Mouse (Mus musculus) stomach, embryonic 14.5 days (tissue): Measurements from ENCODE around the gene Zfp69. TPM values are rescaled to one million over a fixed set of nuclear protein-coding genes. Genes with fewer than 3 reads are reported as not detected.

Experiments used
- ATAC-seq: fragments of 200-750 bp; cut with Nextera tagmentation; 2 replicates; pipeline ENCODE4 v1.8.0; 2017; ENCODE audit warnings: low read depth, moderate TSS enrichment; ENCODE audit not compliant: insufficient number of reproducible peaks, insufficient read depth, low FRiP score
- H3K27ac ChIP-seq: fragments of 300-500 bp; sonication (generic); 2 replicates; pipeline ENCODE4 v1.5.1; 2014; ENCODE audit warnings: mild to moderate bottlenecking, low read length, moderate library complexity, mixed read lengths
- H3K27me3 ChIP-seq: fragments of 300-500 bp; sonication (generic); 2 replicates; pipeline ENCODE4 v1.6.1; 2014; ENCODE audit warnings: low read length, control low read depth, mixed read lengths; ENCODE audit not compliant: control insufficient read depth, insufficient read depth
- H3K36me3 ChIP-seq: fragments of 300-500 bp; sonication (generic); 2 replicates; pipeline ENCODE4 v1.6.1; 2014; ENCODE audit warnings: mild to moderate bottlenecking, control low read depth, low read length, moderate library complexity, mixed read lengths; ENCODE audit not compliant: control insufficient read depth, insufficient read depth
- H3K4me1 ChIP-seq: fragments of 300-500 bp; sonication (generic); 2 replicates; pipeline ENCODE4 v1.6.1; 2014; ENCODE audit warnings: low read length, control low read depth, mixed read lengths; ENCODE audit not compliant: control insufficient read depth, insufficient read depth
- H3K4me2 ChIP-seq: fragments of 300-500 bp; sonication (generic); replicated peaks from 2 replicates; pipeline ENCODE4 v1.6.1; 2014; ENCODE audit warnings: low read depth, low read length, control low read depth
- H3K4me3 ChIP-seq: fragments of 300-500 bp; sonication (generic); 2 replicates; pipeline ENCODE4 v1.5.1; 2014; ENCODE audit warnings: low read depth, low read length, control low read depth
- H3K9ac ChIP-seq: fragments of 300-500 bp; sonication (generic); replicated peaks from 2 replicates; pipeline ENCODE4 v1.6.1; 2014; ENCODE audit warnings: low read depth, mild to moderate bottlenecking, control low read depth, low read length, moderate library complexity, mixed read lengths
- H3K9me3 ChIP-seq: fragments of 300-500 bp; sonication (generic); 2 replicates; pipeline ENCODE4 v1.6.1; 2016; ENCODE audit warnings: low read depth, low read length, control low read depth; ENCODE audit not compliant: control insufficient read depth
- WGBS: fragments of 180-500 bp; shearing (Covaris S2); extraction: QIAGEN DNeasy Blood & Tissue Kit; methylation state at CpG from one replicate; pipeline ENCODE4 v1.1.7; 2014; 5-methylcytosine and 5-hydroxymethylcytosine counted together
- polyA plus RNA-seq: library from polyadenylated mRNA; unstranded; fragments of >200 nt; fragmentation: Nextera tagmentation; extraction: Ambion mirVana; gene quantifications from 2 replicates; pipeline ENCODE4 v1.2.1, GENCODE M21; 2014

Zfp69 gene
- polyA plus RNA-seq, 1 experiment from 2014 or later, result 6.5 TPM

DNA sequence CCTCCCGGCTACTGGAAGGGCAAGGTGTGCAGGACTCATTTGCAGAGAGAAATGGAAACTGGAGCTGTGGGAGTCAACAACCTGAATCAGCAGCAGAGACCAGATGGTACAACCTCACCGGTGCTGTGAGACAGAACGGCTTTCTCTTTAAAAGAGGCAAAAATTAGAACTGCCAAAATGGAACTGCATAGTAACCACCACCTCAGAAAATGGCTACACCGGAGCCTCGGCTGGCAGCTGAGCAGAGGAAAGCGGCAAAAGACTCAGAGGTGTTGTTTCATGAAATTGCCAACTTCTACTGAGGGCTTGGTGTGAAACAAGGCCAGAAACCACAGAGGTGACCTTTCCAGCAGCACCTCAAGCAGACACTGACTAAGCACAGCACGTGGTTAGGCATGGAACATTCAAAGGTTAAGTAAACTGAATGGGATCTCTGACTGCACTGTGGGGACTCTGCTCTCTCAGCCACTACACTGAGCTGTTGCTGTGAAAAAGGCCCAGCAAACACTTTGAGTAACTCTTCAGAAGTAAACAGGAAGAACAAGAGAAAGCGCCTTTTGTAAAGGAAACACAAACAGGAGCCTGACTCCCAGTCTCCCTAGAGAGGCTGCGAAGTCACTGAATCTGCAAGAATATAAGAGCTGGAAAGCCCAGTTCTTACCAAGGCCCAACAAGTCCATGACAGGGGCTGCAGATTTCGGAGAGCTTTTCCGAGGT, 23.4 kb upstream of the Zfp69 start:
- no peak overlapping the region for H3K4me2 ChIP-seq
- H3K9me3 ChIP-seq, result no peaks in the 10 kb centered on the region
- ATAC-seq, result no peak
- H3K4me1 ChIP-seq, result no peaks in the 10 kb centered on the region
- peaks cover 3% of the 10 kb centered on the region for H3K36me3 ChIP-seq
- no peak overlapping the region for H3K4me3 ChIP-seq
- H3K27ac ChIP-seq, result no peak overlapping the region
- 84% methylated on average over 11 of the region's 11 CpGs for WGBS
- no peak overlapping the region for H3K9ac ChIP-seq
- H3K27me3 ChIP-seq, result no peaks in the 10 kb centered on the region

DNA sequence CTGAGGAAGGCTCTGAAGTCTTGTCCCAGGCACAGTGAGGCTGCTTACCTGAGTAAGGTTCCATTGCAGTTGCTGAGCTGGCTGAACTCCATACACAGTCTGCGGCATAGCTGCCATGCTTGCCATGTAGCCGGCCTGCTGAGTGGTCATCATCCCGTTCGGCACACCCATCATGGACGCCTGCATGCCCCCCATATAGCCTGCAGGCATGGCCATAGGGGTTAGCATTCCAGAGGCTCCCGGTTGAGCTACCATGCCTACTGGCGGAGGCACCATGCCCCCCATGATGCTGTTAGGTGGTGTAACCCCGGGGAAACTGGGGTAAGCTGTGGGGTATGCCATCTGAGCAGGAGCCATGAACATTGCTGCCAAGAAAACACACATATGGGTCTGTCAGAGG, 20.3 kb upstream of the Zfp69 start:
- no peak overlapping the region for H3K4me3 ChIP-seq
- H3K27me3 ChIP-seq, result no peaks in the 10 kb centered on the region
- no peak overlapping the region for H3K9ac ChIP-seq
- WGBS, result 89% methylated on average over 8 of the region's 8 CpGs
- H3K36me3 ChIP-seq, result peaks cover 3% of the 10 kb centered on the region
- H3K27ac ChIP-seq, result no peak overlapping the region
- H3K9me3 ChIP-seq, result no peaks in the 10 kb centered on the region
- ATAC-seq, result no peak
- H3K4me1 ChIP-seq, result no peaks in the 10 kb centered on the region
- H3K4me2 ChIP-seq, result no peak overlapping the region

- Histone ChIP-seq H3K4me2 (no peak overlapping the region), H3K9me3 (no peaks in the 10 kb centered on the region), H3K36me3 (peaks cover 3% of the 10 kb centered on the region), H3K27ac (no peak overlapping the region), H3K9ac (no peak overlapping the region), H3K27me3 (no peaks in the 10 kb centered on the region), H3K4me1 (no peaks in the 10 kb centered on the region), H3K4me3 (no peak overlapping the region)
- WGBS, result 80% methylated on average over 5 of the region's 5 CpGs
- ATAC-seq, result no peak
These were observed 18.1 kb upstream of the Zfp69 start for GRCm38 (mm10) chr4:120969382-120970146.

- Histone ChIP-seq H3K9ac (no peak overlapping the region), H3K36me3 (no peaks in the 10 kb centered on the region; the same call in 1 of the 2 replicates), H3K27me3 (no peaks in the 10 kb centered on the region), H3K9me3 (no peaks in the 10 kb centered on the region), H3K4me2 (no peak overlapping the region), H3K4me1 (no peaks in the 10 kb centered on the region), H3K27ac (no peak overlapping the region), H3K4me3 (no peak overlapping the region)
- no peak for ATAC-seq
- 91% methylated on average over 9 of the region's 9 CpGs for WGBS
These were observed 17.0 kb upstream of the Zfp69 start for GRCm38 (mm10) chr4:120968486-120968885.

DNA sequence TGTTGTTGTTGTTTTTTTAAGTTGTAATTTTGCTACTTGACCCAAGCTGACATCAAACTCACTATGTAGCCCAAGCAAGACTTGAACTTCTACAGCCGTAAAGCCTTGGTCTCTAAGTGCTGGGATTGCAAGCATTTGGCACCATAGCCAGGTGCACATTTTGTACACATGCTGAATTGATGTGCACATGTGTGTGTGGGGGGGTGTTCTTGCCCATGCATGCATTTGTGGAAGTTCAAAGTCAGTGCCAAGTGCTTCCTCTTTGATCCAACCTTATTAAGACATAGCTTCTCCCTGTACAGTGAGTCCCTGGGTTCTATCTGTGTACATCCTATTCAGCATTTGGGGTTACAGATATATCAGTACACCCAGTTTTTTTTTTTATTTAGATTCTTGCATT, 4.1 kb upstream of the Zfp69 start:
- Histone ChIP-seq H3K27ac (no peak overlapping the region), H3K4me3 (no peak overlapping the region), H3K9ac (no peak overlapping the region), H3K9me3 (no peaks in the 10 kb centered on the region), H3K4me1 (no peaks in the 10 kb centered on the region), H3K4me2 (no peak overlapping the region), H3K36me3 (no peaks in the 10 kb centered on the region), H3K27me3 (no peaks in the 10 kb centered on the region)
- ATAC-seq, result no peak
- 96% methylated on average over 1 of the region's 1 CpGs for WGBS

GRCm38 (mm10) chr4:120953667-120954066, 2.2 kb upstream of the Zfp69 start:
- Histone ChIP-seq H3K36me3 (no peaks in the 10 kb centered on the region), H3K4me3 (no peak overlapping the region), H3K9me3 (no peaks in the 10 kb centered on the region), H3K4me1 (no peaks in the 10 kb centered on the region), H3K27me3 (no peaks in the 10 kb centered on the region), H3K9ac (no peak overlapping the region), H3K27ac (no peak overlapping the region), H3K4me2 (no peak overlapping the region)
- WGBS, result 78% methylated on average over 1 of the region's 1 CpGs
- ATAC-seq, result no peak

- ATAC-seq, result no peak
- H3K4me1 ChIP-seq, result no peaks in the 10 kb centered on the region
- no peak overlapping the region for H3K27ac ChIP-seq
- H3K4me3 ChIP-seq, result no peak overlapping the region
- no peak overlapping the region for H3K9ac ChIP-seq
- H3K36me3 ChIP-seq, result no peaks in the 10 kb centered on the region
- WGBS, result 75% methylated on average over 4 of the region's 4 CpGs
- no peak overlapping the region for H3K4me2 ChIP-seq
- no peaks in the 10 kb centered on the region for H3K9me3 ChIP-seq
- no peaks in the 10 kb centered on the region for H3K27me3 ChIP-seq
These were observed 1.5 kb upstream of the Zfp69 start for GRCm38 (mm10) chr4:120953038-120953437.

DNA sequence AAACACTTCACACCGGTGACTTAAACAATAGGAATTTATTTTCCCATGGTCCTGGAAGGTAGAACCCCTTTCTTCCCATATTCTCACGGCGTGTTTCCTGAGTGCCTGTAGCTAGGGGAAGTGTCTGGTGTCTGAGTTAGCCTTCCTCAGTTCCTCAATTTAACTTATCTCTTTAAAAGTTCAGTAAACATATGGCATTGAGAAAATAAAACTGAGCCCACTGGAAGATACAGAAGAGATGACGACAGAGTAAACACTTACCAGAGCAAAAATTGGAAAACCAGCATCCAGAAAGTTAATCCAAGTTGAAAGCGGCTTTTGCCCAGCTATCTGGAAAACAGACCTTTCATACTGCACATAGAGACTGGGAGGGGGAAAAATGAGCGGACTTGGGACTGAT, 664 bp upstream of the Zfp69 start:
- Histone ChIP-seq H3K9me3 (no peaks in the 10 kb centered on the region), H3K4me2 (peak overlapping the region; percentile 58), H3K27me3 (no peaks in the 10 kb centered on the region), H3K36me3 (no peaks in the 10 kb centered on the region), H3K27ac (peak overlapping the region; percentile 80; the same call in 1 of the 2 replicates), H3K4me3 (peak overlapping the region; percentile 72), H3K9ac (no peak overlapping the region; the same call in 1 of the 2 replicates), H3K4me1 (no peaks in the 10 kb centered on the region)
- ATAC-seq, result no peak
- 41% methylated on average over 6 of the region's 6 CpGs for WGBS
